Mouse (Mus musculus) adrenal gland, adult 8-10 months (tissue): ENCODE results near the gene Fgfr2. TPM values are rescaled to one million over a fixed set of nuclear protein-coding genes. Genes with fewer than 3 reads are reported as not detected.

Experiments used
- DNase-seq: peaks from one replicate; pipeline ENCODE4 v3.0.0; 2022
- total RNA-seq, 4 experiments: library from RNA; stranded (reverse); gene quantifications; 2 replicates each; pipeline ENCODE4 v1.2.4; 2022

The Fgfr2 gene
- total RNA-seq, 4 experiments from 2014 or later: 193 to 471 (median 262) TPM

DNA sequence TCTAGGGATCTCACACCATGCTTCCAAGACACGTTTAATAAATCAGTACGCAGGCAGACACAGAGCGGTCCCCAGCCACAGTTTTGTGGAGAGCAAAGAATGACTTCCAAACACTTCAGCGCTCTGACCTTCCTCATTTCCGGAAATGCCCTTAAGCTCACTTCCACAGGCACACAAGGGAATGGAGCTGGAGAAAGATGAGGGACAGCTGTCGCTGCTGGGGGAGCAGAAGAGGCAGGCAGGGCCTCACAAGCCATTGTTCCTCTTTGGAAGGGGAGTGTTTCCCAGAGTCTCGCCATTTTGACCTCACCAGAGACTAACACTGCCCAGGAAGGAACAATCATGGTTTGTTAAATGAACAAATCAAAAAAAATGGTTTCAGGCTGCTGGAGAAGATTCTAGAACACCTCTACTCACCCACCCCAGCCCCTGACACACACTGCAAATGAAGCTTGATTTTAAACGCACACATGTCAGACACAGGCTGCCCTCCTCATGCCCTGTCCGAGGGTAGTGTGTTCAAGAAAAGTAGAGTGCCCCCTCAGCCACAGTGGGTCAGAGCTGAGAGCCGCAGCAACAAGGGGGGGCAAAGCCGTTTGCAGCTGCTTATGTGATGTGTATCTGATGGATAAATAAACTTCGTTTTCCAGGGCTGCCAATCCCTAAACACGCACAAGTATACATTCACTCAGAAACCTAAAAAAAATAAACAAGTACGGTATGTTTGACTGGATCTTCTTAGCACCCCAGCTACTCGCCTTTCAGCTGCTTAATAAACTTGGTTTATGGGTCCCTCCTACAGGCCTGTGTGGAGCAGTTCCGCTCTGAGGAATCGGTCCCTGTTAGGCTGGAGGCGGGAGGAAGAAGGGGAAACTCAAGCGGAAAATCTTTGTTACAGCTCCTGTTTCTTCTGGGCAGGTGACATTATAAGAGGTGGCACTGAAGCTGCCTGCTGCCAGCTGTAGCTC lies 2844.1 kb downstream of the Fgfr2 start:
- DNase-seq: no peak

DNA sequence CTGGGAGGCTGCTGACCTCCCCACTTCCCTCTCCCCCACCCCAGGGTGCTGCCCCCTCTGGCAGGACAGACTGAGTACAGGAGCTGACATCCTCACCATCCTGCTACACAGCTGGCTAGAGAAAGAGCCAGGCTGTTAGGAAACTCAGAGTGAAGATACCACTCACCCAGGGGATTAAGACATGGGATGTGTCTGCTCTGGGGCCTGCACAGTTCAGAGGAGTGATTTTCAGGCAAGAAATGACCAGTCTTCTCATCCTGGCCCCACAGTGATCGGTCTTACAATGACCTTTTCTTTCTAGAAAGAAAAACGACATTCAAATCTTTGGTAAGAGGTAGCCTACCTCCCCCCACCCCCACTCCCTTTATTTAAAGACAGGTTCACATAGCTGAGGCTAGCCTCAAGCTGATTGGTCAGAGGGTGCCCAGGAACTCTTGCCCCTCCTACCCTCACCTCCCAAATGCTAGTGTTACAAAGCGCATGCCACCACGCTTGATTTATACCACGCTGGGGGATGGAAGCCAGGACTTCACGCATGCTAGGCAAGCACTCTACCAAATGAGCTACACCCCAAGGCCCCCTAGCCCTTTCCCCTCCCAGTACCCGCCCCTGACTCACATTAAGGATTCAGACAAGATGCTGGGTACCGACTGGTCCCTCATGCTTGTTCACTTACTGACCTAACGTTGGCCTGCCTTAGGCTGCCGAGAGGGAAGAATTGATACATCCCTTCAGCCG lies 2845.0 kb downstream of the Fgfr2 start:
- DNase-seq: no peak

- no peak for DNase-seq
These were observed 2849.9 kb downstream of the Fgfr2 start for GRCm38 (mm10) chr7:130273265-130273664.

DNA sequence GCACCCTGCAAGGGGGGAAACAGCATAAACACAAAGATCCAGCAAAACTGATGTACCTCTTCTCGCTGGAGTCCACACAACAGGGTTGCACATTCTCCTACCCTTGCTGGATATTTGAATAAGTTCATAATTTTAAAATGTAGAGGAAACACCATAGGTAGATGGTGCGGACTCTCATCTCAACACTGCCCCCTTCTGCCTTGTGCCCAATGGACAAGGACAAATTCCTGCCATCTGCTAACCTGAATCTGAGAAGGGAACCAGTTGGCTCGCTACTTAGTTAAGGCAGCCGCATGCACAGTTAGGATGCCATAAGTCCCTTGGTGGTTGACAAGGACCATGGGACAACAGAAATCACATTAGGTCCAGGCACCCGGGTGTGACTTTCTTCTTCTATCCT lies 2852.3 kb downstream of the Fgfr2 start:
- DNase-seq: no peak

GRCm38 (mm10) chr7:130269124-130269867 lies 2853.9 kb downstream of the Fgfr2 start:
- DNase-seq: no peak

GRCm38 (mm10) chr7:130267099-130267498 lies 2856.1 kb downstream of the Fgfr2 start:
- DNase-seq: no peak

GRCm38 (mm10) chr7:130266166-130266490 lies 2857.0 kb downstream of the Fgfr2 start:
- DNase-seq: peak; percentile 77

GRCm38 (mm10) chr7:130265319-130266165 lies 2857.6 kb downstream of the Fgfr2 start:
- no peak for DNase-seq

- DNase-seq: peak; percentile 55
These were observed 2858.4 kb downstream of the Fgfr2 start for GRCm38 (mm10) chr7:130264616-130265318.

GRCm38 (mm10) chr7:130263799-130264351 lies 2859.3 kb downstream of the Fgfr2 start:
- DNase-seq: no peak

GRCm38 (mm10) chr7:130263233-130263594 lies 2859.9 kb downstream of the Fgfr2 start:
- DNase-seq: no peak

DNA sequence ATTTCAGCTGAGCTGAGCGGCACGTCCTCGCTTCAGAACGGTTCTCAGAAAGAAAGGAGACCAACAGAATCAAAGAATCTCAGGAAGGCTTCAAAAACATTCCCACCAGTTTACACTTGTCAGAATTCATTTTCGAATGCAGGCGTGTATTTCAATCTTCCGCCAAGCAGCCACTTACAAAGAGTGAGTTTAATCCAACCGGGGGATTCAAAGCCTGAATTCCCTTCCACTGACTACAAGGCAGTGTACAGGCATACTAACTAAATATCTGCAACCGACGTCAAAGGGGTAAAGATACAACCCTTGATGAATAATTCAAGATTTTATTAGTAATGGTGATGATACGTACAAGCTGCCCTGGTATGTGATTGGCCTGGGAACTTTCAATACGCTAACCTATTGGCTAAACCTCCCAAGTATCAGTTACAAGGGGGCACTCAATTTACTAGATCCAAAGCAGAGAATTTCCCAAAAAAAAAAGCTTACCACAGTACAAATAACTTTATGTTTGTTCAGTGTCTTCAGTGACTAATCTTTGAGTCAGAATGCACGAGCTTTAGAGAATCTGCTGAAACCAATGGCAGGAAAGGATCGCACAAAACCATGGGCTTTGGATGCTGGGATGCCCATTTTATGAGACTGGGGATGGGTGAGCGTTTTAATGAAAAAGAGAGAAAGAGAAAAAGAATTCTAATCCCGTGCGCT lies 2860.5 kb downstream of the Fgfr2 start:
- no peak for DNase-seq

- no peak for DNase-seq
These were observed 2861.2 kb downstream of the Fgfr2 start for GRCm38 (mm10) chr7:130261684-130262527.

DNA sequence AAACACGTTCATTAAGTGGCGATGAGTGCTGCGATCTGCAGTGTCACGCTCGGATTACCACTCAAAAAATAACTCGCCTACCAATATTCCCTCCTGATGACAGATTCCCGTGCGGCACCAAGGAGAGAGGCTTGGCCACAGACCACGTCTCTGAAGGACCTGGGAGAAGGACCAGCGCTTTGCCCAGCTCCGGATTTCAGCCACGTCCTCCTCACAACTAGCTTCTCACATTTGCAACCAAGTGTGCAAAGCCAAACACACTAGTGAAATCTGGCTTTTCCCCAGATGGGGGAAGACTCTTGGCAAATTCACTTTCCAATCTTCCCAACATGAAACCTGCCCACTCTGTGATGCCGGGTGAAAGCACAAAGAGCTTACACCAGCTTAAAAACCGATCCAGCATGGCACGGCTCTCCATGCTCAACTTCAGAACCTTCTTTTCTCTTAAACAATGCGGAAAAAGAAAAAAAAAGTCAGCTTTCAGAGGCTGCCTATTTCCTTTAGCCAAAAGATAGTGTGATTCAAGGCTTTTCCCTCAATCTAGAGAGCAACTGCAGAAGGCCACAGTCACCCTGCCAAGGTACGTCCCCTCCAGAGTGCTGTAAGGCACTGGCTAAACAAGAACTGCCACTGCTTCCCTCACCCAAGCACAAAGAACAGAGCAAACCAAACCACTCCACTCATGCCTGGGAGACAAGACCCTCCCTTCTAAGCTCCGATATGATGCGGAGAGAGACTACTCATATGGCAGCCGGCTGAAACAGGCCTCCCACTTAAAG lies 2862.1 kb downstream of the Fgfr2 start:
- DNase-seq: no peak

DNA sequence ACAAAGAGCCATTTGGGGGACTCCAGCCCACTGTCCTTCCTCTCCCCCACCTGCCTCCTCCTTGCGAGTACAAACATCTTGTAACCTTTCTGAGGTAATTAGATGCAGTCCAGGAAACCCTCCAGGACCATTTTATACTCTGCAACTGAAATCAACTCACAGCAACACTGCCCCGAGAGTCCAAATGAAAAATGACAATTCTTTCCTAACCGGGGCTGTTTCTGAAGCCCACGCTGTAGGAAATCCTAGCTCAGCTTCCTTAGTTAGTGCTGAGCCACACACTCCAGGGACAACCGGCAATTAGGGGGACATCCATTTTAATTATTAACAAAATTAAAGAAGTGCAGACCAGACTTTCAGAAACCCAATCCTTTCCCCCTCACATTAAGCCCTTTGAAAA lies 2863.1 kb downstream of the Fgfr2 start:
- DNase-seq: no peak

GRCm38 (mm10) chr7:130258704-130259295 lies 2864.3 kb downstream of the Fgfr2 start:
- DNase-seq: no peak

DNA sequence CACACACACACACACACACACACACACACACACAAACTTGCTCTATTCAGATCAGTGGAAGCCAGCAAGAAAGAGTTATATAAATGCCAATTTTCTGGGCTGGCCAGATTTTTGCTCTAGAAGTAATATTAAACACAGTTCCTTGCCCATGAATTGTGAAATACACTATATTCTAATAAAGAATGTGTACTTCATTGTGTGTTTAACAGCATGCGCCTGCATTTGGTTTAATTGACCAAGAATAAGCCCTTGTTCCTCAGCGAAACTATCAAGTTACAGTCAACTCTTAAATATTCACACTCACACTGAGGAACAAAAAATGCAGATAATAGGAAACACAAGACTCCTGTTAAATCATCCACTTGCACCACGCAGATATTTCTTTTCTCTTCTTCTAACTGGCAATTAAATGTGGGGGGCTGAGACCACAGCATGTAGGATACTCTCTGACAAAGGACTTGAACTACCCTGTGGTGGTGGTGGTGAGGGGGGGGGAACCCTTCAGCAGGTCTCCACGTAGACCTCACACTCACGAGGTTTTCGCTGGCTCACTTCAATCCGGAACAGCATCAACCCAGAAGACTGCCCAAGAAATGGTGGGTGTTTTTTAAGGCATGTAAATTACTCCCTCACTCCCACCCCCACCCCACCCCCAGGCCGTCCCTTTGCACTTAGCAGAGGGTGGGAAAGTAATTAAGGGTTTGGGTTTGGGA lies 2865.0 kb downstream of the Fgfr2 start:
- no peak for DNase-seq
